ENCODE assay signal across 19 mouse cellular contexts in the genomic region with DNA sequence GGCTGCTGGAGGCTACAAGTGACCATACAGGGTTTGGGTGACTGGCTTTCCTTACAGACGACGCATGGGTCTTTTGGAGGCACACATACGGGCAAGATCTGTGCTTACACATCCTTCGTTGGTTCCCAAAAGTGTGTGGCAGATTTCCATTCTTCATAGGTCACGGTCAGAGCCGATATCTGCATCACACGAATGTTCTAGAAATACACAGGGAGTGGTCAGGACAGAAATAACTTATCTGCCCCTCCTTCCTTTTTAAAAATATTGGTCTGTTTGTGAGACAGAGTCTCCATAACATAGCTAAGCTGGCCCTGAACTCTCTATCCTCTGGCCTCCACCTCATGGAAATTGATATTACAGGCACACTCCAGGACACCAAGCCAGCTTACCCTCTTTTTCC.
"Had no signal": no experiment of that assay in that cellular context is flagged by ENCODE, and none has a peak within 500 bp of the region (broad histone marks: within the 10 kb centered on the region; RNA-seq: fewer than 3 reads in every experiment).

No protein-coding gene starts in this region.

- ATAC-seq: liver, embryonic 12.5 days; midbrain, embryonic 13.5 days; midbrain, embryonic 16.5 days had no signal

- H3K9ac ChIP-seq: limb, embryonic 13.5 days; liver, embryonic 12.5 days; liver, embryonic 15.5 days; lung, embryonic 15.5 days; midbrain, embryonic 13.5 days had no signal

- DNase-seq: kidney, adult 9 months; kidney, postnatal 14 days; layer of hippocampus, adult 9-11 months; liver; lung, adult 18-20 months; lung, postnatal 10 days; lung, postnatal 36 days; thymus, adult 18-20 months; thymus, postnatal 25 days had no signal

- H3K4me3 ChIP-seq: layer of hippocampus, adult 2 months; limb, embryonic 10.5 days; limb, embryonic 13.5 days; liver, embryonic 12.5 days; liver, embryonic 15.5 days; lung, embryonic 15.5 days; megakaryocyte, embryonic 14.5 days; midbrain, embryonic 10.5 days; midbrain, embryonic 13.5 days had no signal

- H3K36me3 ChIP-seq: limb, embryonic 10.5 days; limb, embryonic 13.5 days; liver, embryonic 12.5 days; liver, embryonic 15.5 days; lung, embryonic 15.5 days; midbrain, embryonic 10.5 days; midbrain, embryonic 13.5 days had no signal

- H3K27ac ChIP-seq: layer of hippocampus, adult 2 months; limb, embryonic 10.5 days; limb, embryonic 13.5 days; liver, embryonic 12.5 days; liver, embryonic 15.5 days; lung, embryonic 15.5 days; midbrain, embryonic 10.5 days; midbrain, embryonic 13.5 days had no signal

- H3K27me3 ChIP-seq: limb, embryonic 13.5 days; liver, embryonic 12.5 days; liver, embryonic 15.5 days; lung, embryonic 15.5 days; midbrain, embryonic 13.5 days had no signal

- H3K4me2 ChIP-seq: limb, embryonic 13.5 days; liver, embryonic 12.5 days; liver, embryonic 15.5 days; lung, embryonic 15.5 days; midbrain, embryonic 13.5 days had no signal

- H3K9me3 ChIP-seq: limb, embryonic 10.5 days; limb, embryonic 13.5 days; liver, embryonic 12.5 days; liver, embryonic 15.5 days; lung, embryonic 15.5 days; midbrain, embryonic 10.5 days; midbrain, embryonic 13.5 days had no signal
